1 mouse cellular context compared by ENCODE assay signal in the genomic region with DNA sequence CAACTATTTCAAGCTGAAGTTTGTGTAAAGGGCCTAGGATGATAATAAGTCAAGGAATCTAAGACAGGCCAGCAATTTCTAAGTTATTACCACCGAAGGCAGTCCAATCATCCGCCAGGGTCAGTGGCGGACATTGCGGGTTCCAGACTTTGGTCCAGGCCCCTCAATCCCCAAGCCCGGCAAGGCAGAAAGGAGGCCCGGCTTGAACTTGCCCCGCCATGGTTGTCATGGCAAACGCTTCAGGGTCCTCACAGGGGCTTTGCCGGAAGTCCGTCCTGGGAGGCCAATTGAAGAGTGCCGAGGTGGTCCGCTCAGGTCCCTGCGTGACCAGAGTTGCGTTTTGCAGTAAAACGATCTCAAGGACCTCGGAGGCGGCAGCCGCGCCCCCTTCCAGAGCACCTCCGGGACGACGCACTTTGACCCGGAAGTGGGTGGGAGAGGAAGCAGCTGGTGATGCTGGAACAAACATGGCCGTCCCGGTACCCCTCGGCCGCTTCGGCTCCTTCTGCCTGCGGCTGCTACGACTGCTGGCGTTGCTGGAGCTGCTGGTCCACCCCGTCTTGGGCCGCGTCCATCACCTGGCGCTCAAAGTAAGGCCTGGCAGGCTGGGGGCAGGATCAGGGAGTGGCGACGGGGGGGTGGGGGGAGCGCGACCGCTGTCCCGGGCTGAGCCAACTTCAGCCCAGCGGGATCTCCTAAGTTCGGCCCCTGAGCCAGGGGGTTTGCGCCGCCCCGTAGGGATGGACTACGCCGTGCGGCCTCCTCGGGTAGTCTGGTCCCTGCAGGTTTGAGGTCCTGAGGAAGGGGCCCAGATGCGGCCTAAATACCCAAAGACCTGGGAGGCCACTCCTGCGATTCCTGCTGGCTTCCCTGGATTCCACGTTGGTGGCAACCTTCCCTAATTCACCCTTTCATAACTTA.
TF ChIP-seq lines count a peak whose summit lies in the region.

Gpr107 (plus strand) TSS at position 425 of the 921 bp plus-strand sequence.

TF ChIP-seq in CH12.LX, 34 proteins besides CTCF, POLR2A, EP300 and RAD21 (continued from another document):
- peak; percentile 88; the same call in 1 of the 2 replicates for TF ChIP-seq KAT2A (IDR thresholded peaks at IDR 0.05; ENCODE audit: insufficient replicate concordance, low read length)
- no peak for TF ChIP-seq MYC (IDR thresholded peaks at IDR 0.05; ENCODE audit: low read depth, low read length)
- TF ChIP-seq CHD2 (IDR thresholded peaks at IDR 0.05; ENCODE audit: low read length): peak; percentile 88
- peak; percentile 41; the same call in 1 of the 2 replicates for TF ChIP-seq ZMIZ1 (IDR thresholded peaks at IDR 0.05; ENCODE audit: low read depth, low read length)
- TF ChIP-seq MEF2A (IDR thresholded peaks at IDR 0.05; ENCODE audit: borderline replicate concordance, low read depth, low read length): peak; percentile 20; the same call in 1 of the 2 replicates
- TF ChIP-seq MXI1 (IDR thresholded peaks at IDR 0.05; ENCODE audit: low read depth, low read length): peak; percentile 82
- peak; percentile 53; the same call in 1 of the 2 replicates for TF ChIP-seq IRF4 (IDR thresholded peaks at IDR 0.05; ENCODE audit: low read depth, low read length)
- TF ChIP-seq HCFC1 (IDR thresholded peaks at IDR 0.05; ENCODE audit: low read depth, low read length): peak; percentile 88
- no peak for TF ChIP-seq ZC3H11A (IDR thresholded peaks at IDR 0.05; ENCODE audit: low read depth, low read length)
- no peak for TF ChIP-seq PAX5 (IDR thresholded peaks at IDR 0.05; ENCODE audit: low read length)
- no peak for TF ChIP-seq SMC3 (IDR thresholded peaks at IDR 0.05; ENCODE audit: low read depth, low read length)
- peak; percentile 60; the same call in 1 of the 2 replicates for TF ChIP-seq MAZ (IDR thresholded peaks at IDR 0.05; ENCODE audit: low read depth, low read length)
- peak; percentile 48; the same call in 1 of the 2 replicates for TF ChIP-seq NELFE (IDR thresholded peaks at IDR 0.05; ENCODE audit: low read depth, low read length)
TF ChIP-seq in CH12.LX: peak in this region for 14.
